Mouse (Mus musculus) megakaryocyte-erythroid progenitor cell, adult 5-6 weeks (primary cell): ENCODE data around the gene 1700092M07Rik. TPM values are rescaled to one million over a fixed set of nuclear protein-coding genes. Genes with fewer than 3 reads are reported as not detected.
A peak's percentile ranks its signal among the peaks of the same experiment; 100 is the strongest.

Source experiments
- ATAC-seq: replicated peaks from 2 replicates; pipeline ENCODE4 v1.8.0; 2016; ENCODE audit warnings: mild to moderate bottlenecking, inconsistent platforms; ENCODE audit not compliant: severe bottlenecking, poor library complexity, low FRiP score, low TSS enrichment
- total RNA-seq, 2 experiments: library from RNA; stranded (forward) in 1 of 2; stranded (reverse) in 1 of 2; fragments of 200-1000, 215-1000 nt in 1 of 2; fragments of >200 nt in 1 of 2; fragmentation: Nextera tagmentation in 1 of 2; gene quantifications; 2 replicates each; pipeline ENCODE4 v1.2.3; 2014 to 2017

Gene 1700092M07Rik
- total RNA-seq, 2 experiments from 2014 or later, result 2.0 to 3.8 TPM

DNA sequence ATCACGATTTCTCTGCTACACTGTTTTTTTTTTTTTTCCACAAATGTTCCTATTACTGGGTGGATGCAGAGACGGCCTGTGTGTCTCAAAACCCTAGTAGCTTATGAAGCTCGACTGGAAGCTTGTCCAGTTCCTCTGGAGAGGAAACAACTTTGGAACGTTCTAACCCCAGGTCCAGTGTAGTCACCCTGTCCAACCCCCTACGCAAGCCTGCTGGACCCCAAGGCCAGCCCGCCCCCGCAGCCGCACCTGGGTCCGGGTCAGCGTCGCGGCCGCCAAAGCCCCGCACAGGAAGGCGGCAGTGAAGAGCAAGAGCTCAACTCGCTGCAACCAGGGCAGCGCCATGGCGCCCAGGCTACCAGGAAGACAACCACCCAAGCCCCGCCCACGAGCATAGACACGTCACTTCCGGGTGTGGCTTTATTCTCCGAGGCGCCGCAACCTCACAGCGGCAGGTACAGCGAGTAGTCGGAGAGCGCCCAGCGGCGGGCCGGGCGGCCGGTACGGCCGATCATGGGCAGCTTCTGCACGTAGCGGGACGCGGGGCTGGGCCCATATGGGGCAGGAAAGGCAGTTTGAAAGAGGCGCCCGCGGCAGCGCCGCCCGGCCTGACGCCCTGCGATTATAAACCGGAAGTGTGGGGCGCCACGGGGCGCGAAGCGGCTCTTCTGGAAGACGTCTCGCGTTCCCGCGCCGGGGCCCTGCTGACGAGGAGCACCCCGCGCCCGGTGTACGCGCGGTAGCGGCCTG lies 33.7 kb downstream of the 1700092M07Rik start, which contains the start of gene Tmem179b:
TSS of gene Tmem179b (minus strand) at position 382 of the 750 bp plus-strand sequence.
- peak; percentile 64 for ATAC-seq

DNA sequence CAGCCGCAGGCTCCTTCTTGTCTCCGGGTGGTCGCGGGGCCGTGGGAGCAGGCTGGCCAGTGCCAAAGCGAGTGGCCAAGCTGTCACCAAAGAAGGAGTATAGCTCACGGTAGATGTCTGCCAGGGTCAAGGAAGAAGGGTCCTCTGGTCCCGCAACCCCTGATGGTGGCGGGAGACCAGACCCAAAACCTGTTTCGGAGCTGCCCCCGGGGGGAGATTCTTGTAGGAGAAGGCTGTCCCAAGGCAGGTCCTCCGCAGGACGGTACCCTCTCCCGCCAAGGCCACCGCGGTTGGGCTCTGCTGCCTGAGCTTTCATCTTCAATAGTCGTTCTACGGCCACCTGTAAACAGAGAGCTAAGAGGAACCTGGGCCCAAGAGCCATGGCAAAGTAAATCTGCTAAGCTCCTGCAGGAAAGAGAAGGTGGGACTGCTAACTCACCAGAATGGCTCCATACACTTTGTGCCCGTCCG lies 34.5 kb downstream of the 1700092M07Rik start:
- no peak for ATAC-seq

DNA sequence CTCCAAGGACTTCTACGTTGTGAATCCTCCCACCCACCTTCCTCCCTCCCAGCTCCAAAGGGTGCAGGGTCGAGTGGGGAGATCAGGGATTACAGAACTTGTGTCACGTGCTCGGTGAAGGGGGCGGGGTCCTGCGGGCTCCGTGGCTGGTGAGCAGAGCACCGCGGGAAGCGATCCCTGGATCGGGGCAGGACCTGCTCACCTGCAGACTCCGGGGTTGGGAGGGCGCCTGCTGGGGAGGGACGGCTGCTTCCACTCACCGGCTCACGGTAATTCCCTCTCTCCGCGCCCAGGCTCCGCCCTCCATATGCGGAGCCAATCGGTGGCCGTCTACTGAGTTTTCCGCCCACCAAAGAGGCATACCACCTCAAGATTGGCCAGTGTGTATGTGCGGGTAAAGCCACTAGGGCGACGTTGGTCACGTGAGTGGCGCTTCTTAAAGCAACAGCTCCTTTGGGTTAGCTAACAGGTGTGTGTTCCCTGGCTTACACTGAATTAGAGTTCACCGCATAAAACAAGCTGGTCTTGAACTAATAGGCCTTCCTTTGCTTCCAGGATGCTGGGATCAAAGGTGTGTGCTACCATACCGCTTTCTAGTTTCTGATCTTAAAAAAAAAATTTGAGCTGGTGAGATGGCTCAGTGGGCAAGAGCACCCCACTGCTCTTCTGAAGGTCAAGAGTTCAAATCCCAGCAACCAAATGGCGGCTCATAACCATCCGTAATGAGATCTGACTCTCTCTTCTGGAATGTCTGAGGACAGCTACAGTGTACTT lies 45.7 kb downstream of the 1700092M07Rik start, which contains the start of gene Taf6l:
TSS of gene Taf6l (minus strand) at position 410 of the 774 bp plus-strand sequence.
- peak; percentile 99 for ATAC-seq

- ATAC-seq, result no peak
Measured at GRCm38 (mm10) chr19:8788521-8788920, 48.0 kb downstream of the 1700092M07Rik start.

- no peak for ATAC-seq
Measured at GRCm38 (mm10) chr19:8789171-8789570, 48.7 kb downstream of the 1700092M07Rik start.

- ATAC-seq, result no peak
Measured at GRCm38 (mm10) chr19:8790171-8790570, 49.7 kb downstream of the 1700092M07Rik start.

Other genes with a start within 250 kb of the 1700092M07Rik start
Only the 30 nearest of the 33 such genes appear.
- gene Slc22a8, start 149.5 kb upstream of the 1700092M07Rik start, total RNA-seq (2014; fragmentation: Nextera tagmentation), result not detected in 2 replicates
- gene Slc22a8, start 149.5 kb upstream of the 1700092M07Rik start, total RNA-seq (2017), result not detected in 2 replicates
- not detected in 2 replicates for gene Slc22a6, start 122.7 kb upstream of the 1700092M07Rik start, total RNA-seq (2014; fragmentation: Nextera tagmentation)
- gene Slc22a6, start 122.7 kb upstream of the 1700092M07Rik start, total RNA-seq (2017), result not detected in 2 replicates
- not detected in 2 replicates for gene Chrm1, start 76.9 kb upstream of the 1700092M07Rik start, total RNA-seq (2014; fragmentation: Nextera tagmentation)
- gene Chrm1, start 76.9 kb upstream of the 1700092M07Rik start, total RNA-seq (2017), result not detected in 2 replicates
- 67.5 and 74.7 TPM in 2 replicates for gene Slc3a2, start 17.3 kb upstream of the 1700092M07Rik start, total RNA-seq (2014; fragmentation: Nextera tagmentation)
- 70.1 and 93.9 TPM in 2 replicates for gene Slc3a2, start 17.3 kb upstream of the 1700092M07Rik start, total RNA-seq (2017)
- 193 and 207 TPM in 2 replicates for gene Wdr74, start 4.9 kb upstream of the 1700092M07Rik start, total RNA-seq (2014; fragmentation: Nextera tagmentation)
- 142 TPM in 2 replicates for gene Wdr74, start 4.9 kb upstream of the 1700092M07Rik start, total RNA-seq (2017)
- 74.7 and 80.4 TPM in 2 replicates for gene Stx5a, start 695 bp downstream of the 1700092M07Rik start, total RNA-seq (2014; fragmentation: Nextera tagmentation)
- gene Stx5a, start 695 bp downstream of the 1700092M07Rik start, total RNA-seq (2017), result 35.5 and 43.5 TPM in 2 replicates
- gene Nxf1, start 16.4 kb downstream of the 1700092M07Rik start, total RNA-seq (2014; fragmentation: Nextera tagmentation), result 365 and 530 TPM in 2 replicates
- gene Nxf1, start 16.4 kb downstream of the 1700092M07Rik start, total RNA-seq (2017), result 100 and 161 TPM in 2 replicates
- 59.6 and 76.4 TPM in 2 replicates for gene Tmem223, start 30.3 kb downstream of the 1700092M07Rik start, total RNA-seq (2014; fragmentation: Nextera tagmentation)
- gene Tmem223, start 30.3 kb downstream of the 1700092M07Rik start, total RNA-seq (2017), result 32.1 and 33.8 TPM in 2 replicates
- 104 and 114 TPM in 2 replicates for gene Tmem179b, start 33.7 kb downstream of the 1700092M07Rik start, total RNA-seq (2014; fragmentation: Nextera tagmentation)
- gene Tmem179b, start 33.7 kb downstream of the 1700092M07Rik start, total RNA-seq (2017), result 31.2 and 54.7 TPM in 2 replicates
- 13.2 and 16.1 TPM in 2 replicates for gene Taf6l, start 45.7 kb downstream of the 1700092M07Rik start, total RNA-seq (2014; fragmentation: Nextera tagmentation)
- gene Taf6l, start 45.7 kb downstream of the 1700092M07Rik start, total RNA-seq (2017), result 7.6 and 12.0 TPM in 2 replicates
- 120 and 126 TPM in 2 replicates for gene Polr2g, start 57.9 kb downstream of the 1700092M07Rik start, total RNA-seq (2014; fragmentation: Nextera tagmentation)
- gene Polr2g, start 57.9 kb downstream of the 1700092M07Rik start, total RNA-seq (2017), result 86.1 and 106 TPM in 2 replicates
- gene Zbtb3, start 61.8 kb downstream of the 1700092M07Rik start, total RNA-seq (2014; fragmentation: Nextera tagmentation), result 1.4 and 1.9 TPM in 2 replicates
- gene Zbtb3, start 61.8 kb downstream of the 1700092M07Rik start, total RNA-seq (2017), result 0.91 and 1.6 TPM in 2 replicates
- 35.6 and 41.6 TPM in 2 replicates for gene Ttc9c, start 78.6 kb downstream of the 1700092M07Rik start, total RNA-seq (2014; fragmentation: Nextera tagmentation)
- gene Ttc9c, start 78.6 kb downstream of the 1700092M07Rik start, total RNA-seq (2017), result 55.3 and 57.2 TPM in 2 replicates
- gene Hnrnpul2, start 79.3 kb downstream of the 1700092M07Rik start, total RNA-seq (2014; fragmentation: Nextera tagmentation), result 68.2 and 88.0 TPM in 2 replicates
- 85.2 and 100.0 TPM in 2 replicates for gene Hnrnpul2, start 79.3 kb downstream of the 1700092M07Rik start, total RNA-seq (2017)
- gene AC129217.1, start 89.1 kb downstream of the 1700092M07Rik start, total RNA-seq (2014; fragmentation: Nextera tagmentation), result not detected in 2 replicates
- gene AC129217.1, start 89.1 kb downstream of the 1700092M07Rik start, total RNA-seq (2017), result not detected in 2 replicates
- gene Bscl2, start 96.7 kb downstream of the 1700092M07Rik start, total RNA-seq (2014; fragmentation: Nextera tagmentation), result 70.3 and 71.7 TPM in 2 replicates
- 29.5 TPM in 2 replicates for gene Bscl2, start 96.7 kb downstream of the 1700092M07Rik start, total RNA-seq (2017)
- 0.57 TPM in 1 of 2 replicates, not detected in the other for gene Gng3, start 98.5 kb downstream of the 1700092M07Rik start, total RNA-seq (2014; fragmentation: Nextera tagmentation)
- gene Gng3, start 98.5 kb downstream of the 1700092M07Rik start, total RNA-seq (2017), result 0.30 and 1.3 TPM in 2 replicates
- gene Lrrn4cl, start 110.0 kb downstream of the 1700092M07Rik start, total RNA-seq (2014; fragmentation: Nextera tagmentation), result 0.52 TPM in 1 of 2 replicates, not detected in the other
- gene Lrrn4cl, start 110.0 kb downstream of the 1700092M07Rik start, total RNA-seq (2017), result 1.5 TPM in 1 of 2 replicates, not detected in the other
- 148 and 194 TPM in 2 replicates for gene Ubxn1, start 130.8 kb downstream of the 1700092M07Rik start, total RNA-seq (2014; fragmentation: Nextera tagmentation)
- 235 and 295 TPM in 2 replicates for gene Ubxn1, start 130.8 kb downstream of the 1700092M07Rik start, total RNA-seq (2017)
- gene Uqcc3, start 140.2 kb downstream of the 1700092M07Rik start, total RNA-seq (2014; fragmentation: Nextera tagmentation), result 46.7 and 54.1 TPM in 2 replicates
- gene Uqcc3, start 140.2 kb downstream of the 1700092M07Rik start, total RNA-seq (2017), result 73.3 and 94.5 TPM in 2 replicates
- 27.8 and 35.8 TPM in 2 replicates for gene Lbhd1, start 143.0 kb downstream of the 1700092M07Rik start, total RNA-seq (2014; fragmentation: Nextera tagmentation)
- 18.0 and 18.4 TPM in 2 replicates for gene Lbhd1, start 143.0 kb downstream of the 1700092M07Rik start, total RNA-seq (2017)
- not detected in 2 replicates for gene Gm49403, start 143.2 kb downstream of the 1700092M07Rik start, total RNA-seq (2014; fragmentation: Nextera tagmentation)
- not detected in 2 replicates for gene Gm49403, start 143.2 kb downstream of the 1700092M07Rik start, total RNA-seq (2017)
- 76.6 and 113 TPM in 2 replicates for gene 1810009A15Rik, start 148.1 kb downstream of the 1700092M07Rik start, total RNA-seq (2014; fragmentation: Nextera tagmentation)
- gene 1810009A15Rik, start 148.1 kb downstream of the 1700092M07Rik start, total RNA-seq (2017), result 94.2 and 120 TPM in 2 replicates
- gene Gm49416, start 148.2 kb downstream of the 1700092M07Rik start, total RNA-seq (2014; fragmentation: Nextera tagmentation), result 2.5 and 25.7 TPM in 2 replicates
- gene Gm49416, start 148.2 kb downstream of the 1700092M07Rik start, total RNA-seq (2017), result not detected in 2 replicates
- 31.4 and 37.7 TPM in 2 replicates for gene Ints5, start 152.3 kb downstream of the 1700092M07Rik start, total RNA-seq (2014; fragmentation: Nextera tagmentation)
- gene Ints5, start 152.3 kb downstream of the 1700092M07Rik start, total RNA-seq (2017), result 16.6 and 17.1 TPM in 2 replicates
- 120 and 130 TPM in 2 replicates for gene Ganab, start 157.4 kb downstream of the 1700092M07Rik start, total RNA-seq (2014; fragmentation: Nextera tagmentation)
- gene Ganab, start 157.4 kb downstream of the 1700092M07Rik start, total RNA-seq (2017), result 53.2 and 69.7 TPM in 2 replicates
- 30.3 and 36.8 TPM in 2 replicates for gene B3gat3, start 179.7 kb downstream of the 1700092M07Rik start, total RNA-seq (2014; fragmentation: Nextera tagmentation)
- 17.6 and 17.7 TPM in 2 replicates for gene B3gat3, start 179.7 kb downstream of the 1700092M07Rik start, total RNA-seq (2017)
- gene Rom1, start 188.6 kb downstream of the 1700092M07Rik start, total RNA-seq (2014; fragmentation: Nextera tagmentation), result 4.6 and 6.2 TPM in 2 replicates
- 0.75 and 4.3 TPM in 2 replicates for gene Rom1, start 188.6 kb downstream of the 1700092M07Rik start, total RNA-seq (2017)
- gene Eml3, start 188.8 kb downstream of the 1700092M07Rik start, total RNA-seq (2014; fragmentation: Nextera tagmentation), result 29.3 and 45.8 TPM in 2 replicates
- gene Eml3, start 188.8 kb downstream of the 1700092M07Rik start, total RNA-seq (2017), result 14.5 and 23.6 TPM in 2 replicates
- 158 and 173 TPM in 2 replicates for gene Mta2, start 201.2 kb downstream of the 1700092M07Rik start, total RNA-seq (2014; fragmentation: Nextera tagmentation)
- gene Mta2, start 201.2 kb downstream of the 1700092M07Rik start, total RNA-seq (2017), result 205 and 206 TPM in 2 replicates